Mouse (Mus musculus) lung, postnatal 0 days (tissue): ENCODE data around the gene Brinp3.

ENCODE experiments used
- CTCF ChIP-seq: IDR thresholded peaks from 2 replicates; pipeline ENCODE4 v1.5.1; 2016; ENCODE audit warnings: antibody characterized with exemption, mild to moderate bottlenecking
- EP300 ChIP-seq: IDR thresholded peaks from 2 replicates; pipeline ENCODE4 v1.6.1; 2016; ENCODE audit warnings: antibody characterized with exemption, mild to moderate bottlenecking, control low read depth

GRCm38 (mm10) chr1:146939463-146940389 lies 445.2 kb downstream of the Brinp3 start:
- TF ChIP-seq CTCF (no peak), EP300 (no peak)
